Mouse (Mus musculus) E14TG2a.4 (cell line): ENCODE data around the gene Tbl1x.

Source experiments
- CTCF ChIP-seq: conservative IDR thresholded peaks from 2 replicates; pipeline ENCODE4 v1.5.1; 2014; ENCODE audit warnings: low read length
- NANOG ChIP-seq: IDR thresholded peaks from 2 replicates; pipeline ENCODE4 v1.6.1; 2014; ENCODE audit warnings: borderline replicate concordance, low read length, mixed read lengths
- POU5F1 ChIP-seq: IDR thresholded peaks from 2 replicates; pipeline ENCODE4 v1.6.1; 2014; ENCODE audit warnings: low read length, borderline replicate concordance

GRCm38 (mm10) chrX:77594670-77595224 is 83.9 kb downstream of the Tbl1x start:
- no peak for TF ChIP-seq CTCF
- no peak for TF ChIP-seq NANOG
- no peak for TF ChIP-seq POU5F1
